Mouse (Mus musculus) left cerebral cortex, adult 9 months (tissue): ENCODE measurements around the gene Fcgr3.
"Not testable (repeated sequence)": the region's sequence is repeated elsewhere in the genome, so short reads cannot be mapped to it uniquely, and the experiment has no call there.

Experiments
- DNase-seq, 2 experiments: peaks; one replicate each; pipeline ENCODE4 v3.0.0; 2022; ENCODE audit warnings: low spot score in 2 of 2

The Fcgr3 gene

DNA sequence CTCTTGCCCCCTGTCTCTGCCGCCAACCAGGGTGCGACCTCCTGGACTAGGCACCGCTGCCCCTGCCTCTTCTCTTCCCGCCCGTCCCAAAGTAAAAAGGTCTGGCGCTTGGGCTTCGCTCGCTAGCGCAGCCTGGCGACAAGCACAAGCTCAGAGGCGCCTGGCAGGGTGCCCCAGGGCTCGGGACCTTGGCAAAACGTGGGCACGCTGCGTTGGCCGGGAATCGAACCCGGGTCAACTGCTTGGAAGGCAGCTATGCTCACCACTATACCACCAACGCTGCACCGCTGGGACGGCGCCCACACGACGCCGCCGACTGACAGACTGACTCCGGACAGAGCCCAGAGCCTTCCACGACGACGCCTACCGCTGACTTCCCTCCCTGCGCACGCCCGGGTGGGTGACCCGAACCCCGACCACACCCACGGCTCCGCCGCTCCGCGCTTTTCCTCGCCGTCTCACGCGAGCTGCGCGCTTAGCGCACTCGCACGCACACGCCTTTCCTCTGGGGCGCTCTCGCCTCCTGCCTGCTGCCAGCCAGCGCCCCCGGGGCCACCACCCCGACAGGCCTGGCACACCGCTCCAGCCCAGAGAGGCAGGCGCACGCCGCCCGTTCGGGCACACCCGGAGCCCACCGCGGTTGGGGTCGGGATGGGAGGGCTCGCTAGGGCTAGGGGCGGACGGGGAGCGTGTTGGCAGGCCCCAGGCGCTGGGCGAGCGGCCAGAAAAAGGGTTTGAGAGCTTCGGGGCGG lies at the start of gene Fcgr3:
Fcgr3 (minus strand) TSS at position 445 of the 752 bp plus-strand sequence.
- peak in 1 of 2 experiments; percentile 82 for DNase-seq

DNA sequence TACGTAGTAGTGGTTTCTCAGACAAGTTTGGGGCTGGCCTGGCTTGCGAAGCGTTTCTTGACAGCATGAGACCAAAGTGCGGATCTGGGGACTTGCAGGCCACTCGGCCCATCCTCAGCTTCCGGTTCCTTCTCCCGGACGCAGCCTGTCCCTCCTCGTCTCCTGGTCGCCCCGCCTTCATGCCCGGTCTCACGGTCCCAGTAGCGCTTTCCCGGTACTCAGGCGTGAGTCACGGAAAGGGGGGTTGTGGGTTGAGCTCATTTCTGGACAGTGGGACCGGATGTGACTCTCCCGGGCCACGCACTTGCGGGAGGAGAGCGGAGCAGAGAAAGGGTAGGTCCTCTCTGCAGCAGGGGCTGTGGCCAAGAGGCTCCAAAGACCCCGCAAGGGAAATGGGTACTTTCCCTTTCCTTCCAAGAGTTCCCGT lies 49.2 kb upstream of the Fcgr3 start, which contains the start of gene Cfap126:
Cfap126 (plus strand) TSS at position 46 of the 427 bp plus-strand sequence.
- peak in 1 of 2 experiments; percentile 60 for DNase-seq

DNA sequence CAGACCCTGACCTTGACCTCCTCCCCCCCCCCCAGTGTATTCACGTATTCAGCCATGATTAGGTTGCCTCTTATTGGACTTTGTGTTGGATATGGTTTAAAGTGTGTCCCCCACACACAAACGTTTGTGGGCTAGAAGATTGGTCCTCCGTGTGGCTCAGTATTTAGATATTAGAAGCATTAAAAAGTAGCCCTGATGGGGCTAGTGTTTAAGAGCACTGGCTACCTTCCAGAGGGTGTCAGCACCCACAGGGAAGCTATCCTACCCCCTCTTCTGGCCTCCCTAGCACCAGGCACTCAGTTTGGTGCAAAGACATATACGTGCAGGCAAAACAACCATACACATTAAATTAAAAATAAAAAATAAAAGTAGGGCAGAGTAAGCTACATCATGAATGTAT lies 48.3 kb upstream of the Fcgr3 start:
- no peak for DNase-seq

DNA sequence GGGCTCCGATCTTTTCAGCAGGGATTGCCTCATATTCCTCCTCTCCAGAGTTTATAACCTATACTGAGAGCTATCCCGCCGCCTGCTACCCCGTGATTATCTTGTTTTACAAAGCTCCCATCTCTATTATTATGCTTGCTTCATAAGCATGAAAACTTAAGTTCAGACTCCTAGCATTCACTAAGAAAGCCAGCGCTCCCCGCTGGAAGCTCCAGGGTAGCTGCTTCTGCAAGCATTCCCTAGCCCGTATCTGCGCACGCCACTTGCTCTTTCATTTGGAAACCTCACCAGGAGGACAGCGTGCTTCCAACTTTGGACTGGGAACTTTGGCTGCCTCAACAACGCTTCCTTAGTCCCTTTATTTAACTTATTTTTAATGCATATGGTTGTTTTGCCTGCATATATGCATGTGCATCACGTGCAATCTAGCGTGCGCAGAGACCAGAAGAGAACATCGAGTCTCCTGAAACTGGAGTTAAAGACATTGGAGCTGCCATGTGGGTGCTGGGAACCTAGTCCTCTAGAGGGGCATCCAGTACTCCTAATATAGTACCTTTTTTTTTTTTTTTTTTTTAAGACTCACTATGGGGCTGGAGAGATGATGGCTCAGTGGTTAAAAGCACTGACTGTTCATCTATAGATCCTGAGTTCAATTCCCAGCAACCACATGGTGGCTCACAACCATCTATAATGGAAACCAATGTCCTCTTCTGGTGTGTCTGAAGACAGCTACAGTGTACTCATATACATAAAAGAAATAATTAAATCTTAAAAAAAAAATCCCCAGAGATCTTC lies 47.2 kb upstream of the Fcgr3 start:
- peak in 1 of 2 experiments; percentile 50 for DNase-seq

DNA sequence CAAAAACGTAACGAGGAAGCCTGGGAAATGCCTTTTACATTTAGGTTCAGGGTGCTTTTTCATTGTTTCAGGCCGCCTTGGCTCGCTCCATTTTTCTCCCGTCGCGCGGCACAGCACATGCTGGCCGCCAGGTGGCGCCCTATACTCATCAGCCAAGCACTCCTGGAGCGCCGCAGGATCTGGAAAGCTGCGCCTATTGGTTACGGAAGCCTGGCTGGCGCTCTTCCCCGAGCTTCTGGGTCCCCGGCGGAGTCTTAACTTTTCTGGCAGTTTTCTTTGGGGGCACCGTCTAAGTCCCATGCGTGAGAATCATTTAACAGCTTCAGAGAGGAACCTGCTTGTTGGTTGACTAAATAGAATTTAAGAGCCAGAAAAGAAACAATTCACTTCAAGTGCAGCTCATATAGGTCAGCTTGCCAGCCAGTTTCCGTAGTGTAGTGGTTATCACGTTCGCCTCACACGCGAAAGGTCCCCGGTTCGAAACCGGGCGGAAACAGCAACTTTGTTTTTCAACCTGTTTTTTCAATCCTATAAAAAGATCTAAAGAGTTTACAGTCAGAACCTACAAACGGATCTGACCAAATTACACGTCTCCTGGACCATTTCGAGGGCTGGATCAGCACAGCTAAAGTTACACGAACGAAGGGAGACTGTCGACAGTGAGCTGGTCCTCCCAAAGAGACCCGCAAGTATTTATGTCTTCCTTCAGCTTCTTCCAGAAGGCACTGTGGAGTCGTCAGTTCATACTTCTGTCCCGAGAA lies 46.5 kb upstream of the Fcgr3 start:
- DNase-seq: peak; percentile 89 to 98

DNA sequence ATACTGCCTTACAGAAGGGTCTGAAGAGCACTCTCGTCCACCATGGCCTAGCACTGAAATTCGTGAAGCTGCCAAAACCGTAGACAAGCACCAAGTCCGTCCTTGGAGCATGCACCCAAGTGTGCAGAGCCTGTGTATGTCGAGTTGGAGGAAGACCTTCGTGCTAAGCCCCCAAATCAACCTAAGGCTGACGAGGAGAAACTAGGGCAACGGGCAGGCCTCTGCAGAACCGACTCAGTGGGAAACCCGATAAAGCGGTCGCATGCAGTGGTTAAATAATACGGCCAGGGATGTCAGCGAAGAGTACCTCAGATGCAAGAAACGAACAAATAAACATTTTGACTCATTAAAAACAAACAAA lies 45.9 kb upstream of the Fcgr3 start:
- DNase-seq: no peak

DNA sequence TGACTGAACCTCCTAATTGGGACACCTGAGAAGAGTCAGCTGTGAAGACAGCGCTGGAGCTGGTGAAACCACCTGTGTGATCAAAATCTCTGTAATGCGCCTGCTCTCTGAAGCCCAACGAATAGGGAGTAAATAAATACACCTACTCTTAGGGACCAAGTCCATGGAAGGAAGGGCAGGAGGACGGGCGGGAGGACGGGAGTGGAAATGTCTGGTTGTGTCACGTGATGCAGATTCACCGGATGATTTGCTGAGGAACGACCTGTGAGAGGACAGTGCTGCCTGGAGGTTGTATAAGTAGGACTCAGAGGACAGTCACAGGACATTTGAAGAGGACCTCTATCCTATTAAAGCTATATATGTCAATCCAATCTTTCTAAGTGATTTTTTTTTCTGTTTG lies 44.9 kb upstream of the Fcgr3 start:
- no peak for DNase-seq

DNA sequence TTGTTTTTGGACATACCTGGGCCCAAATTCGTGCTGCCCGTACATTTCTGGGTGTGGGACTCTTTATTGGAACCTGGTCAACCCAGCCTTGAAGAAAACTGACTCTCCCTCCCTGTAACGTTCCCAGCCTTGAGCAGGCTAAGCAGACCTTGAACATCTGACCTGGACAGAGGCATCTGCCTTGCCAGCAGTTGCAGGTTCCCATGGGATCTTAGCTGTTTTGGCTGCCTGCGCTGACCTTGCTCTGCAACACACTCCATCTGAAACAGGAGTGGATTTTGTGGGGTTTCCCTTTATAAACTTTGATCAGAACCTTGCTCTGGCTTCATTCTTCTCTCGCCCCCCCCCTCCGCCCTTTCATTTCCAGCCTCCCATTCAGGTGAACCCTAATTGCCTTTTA lies 40.5 kb upstream of the Fcgr3 start:
- no peak for DNase-seq

DNA sequence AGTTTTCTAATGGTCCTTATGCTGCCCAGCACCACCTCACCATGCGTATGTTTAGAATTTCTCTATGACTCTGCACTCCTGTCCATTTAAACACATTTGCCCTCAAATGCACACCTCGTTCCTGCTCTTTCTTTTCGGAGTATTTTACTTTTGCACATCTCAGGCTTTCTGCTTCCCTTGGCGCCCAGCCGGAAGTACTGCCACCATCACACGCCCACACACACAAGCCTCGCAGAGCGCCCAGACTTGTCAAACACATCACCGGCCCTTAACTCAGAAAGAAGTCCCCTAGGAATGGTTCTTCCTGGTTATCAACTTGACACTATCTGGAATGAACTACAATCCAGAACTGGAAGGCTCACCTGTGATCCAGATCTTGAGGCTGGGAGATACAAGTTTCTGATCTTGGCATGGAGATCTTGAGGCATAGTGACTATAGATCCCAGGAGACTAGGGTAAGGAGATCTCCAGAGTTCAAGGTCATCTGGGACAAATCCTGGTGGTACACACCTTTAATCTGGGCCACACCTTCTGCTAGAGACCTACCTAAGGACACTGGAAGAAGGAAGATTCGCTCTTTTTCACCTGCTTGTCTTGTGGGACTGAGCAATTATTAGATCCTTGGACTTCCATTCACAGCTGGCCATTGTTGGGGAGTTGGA lies 38.6 kb upstream of the Fcgr3 start:
- no peak for DNase-seq

DNA sequence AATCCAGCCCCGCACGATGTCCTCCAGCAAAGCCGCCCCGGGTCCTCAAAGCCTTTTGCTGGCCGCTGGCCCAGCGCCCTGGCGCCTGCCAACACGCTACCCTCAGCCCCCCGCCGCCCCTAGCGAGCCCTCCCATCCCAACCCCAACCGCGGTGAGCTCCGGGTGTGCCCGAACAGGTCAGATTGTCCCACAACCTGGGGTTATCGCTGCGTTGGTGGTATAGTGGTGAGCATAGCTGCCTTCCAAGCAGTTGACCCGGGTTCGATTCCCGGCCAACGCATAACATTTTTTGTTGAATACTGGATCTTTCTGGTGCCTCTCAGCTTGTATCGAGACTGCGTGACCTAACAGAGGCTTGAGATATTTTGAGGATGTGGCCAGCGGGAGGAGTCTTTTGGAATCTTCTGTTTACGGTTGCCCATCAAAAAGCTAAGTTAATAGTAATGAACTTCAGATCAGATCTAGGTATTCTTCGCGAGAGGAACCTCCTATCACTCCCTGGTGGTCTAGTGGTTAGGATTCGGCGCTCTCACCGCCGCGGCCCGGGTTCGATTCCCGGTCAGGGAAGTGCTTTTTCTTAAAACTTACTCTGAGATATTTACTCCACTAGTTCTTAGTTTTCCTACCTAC lies 37.9 kb upstream of the Fcgr3 start:
- peak in 1 of 2 experiments; percentile 94 for DNase-seq

DNA sequence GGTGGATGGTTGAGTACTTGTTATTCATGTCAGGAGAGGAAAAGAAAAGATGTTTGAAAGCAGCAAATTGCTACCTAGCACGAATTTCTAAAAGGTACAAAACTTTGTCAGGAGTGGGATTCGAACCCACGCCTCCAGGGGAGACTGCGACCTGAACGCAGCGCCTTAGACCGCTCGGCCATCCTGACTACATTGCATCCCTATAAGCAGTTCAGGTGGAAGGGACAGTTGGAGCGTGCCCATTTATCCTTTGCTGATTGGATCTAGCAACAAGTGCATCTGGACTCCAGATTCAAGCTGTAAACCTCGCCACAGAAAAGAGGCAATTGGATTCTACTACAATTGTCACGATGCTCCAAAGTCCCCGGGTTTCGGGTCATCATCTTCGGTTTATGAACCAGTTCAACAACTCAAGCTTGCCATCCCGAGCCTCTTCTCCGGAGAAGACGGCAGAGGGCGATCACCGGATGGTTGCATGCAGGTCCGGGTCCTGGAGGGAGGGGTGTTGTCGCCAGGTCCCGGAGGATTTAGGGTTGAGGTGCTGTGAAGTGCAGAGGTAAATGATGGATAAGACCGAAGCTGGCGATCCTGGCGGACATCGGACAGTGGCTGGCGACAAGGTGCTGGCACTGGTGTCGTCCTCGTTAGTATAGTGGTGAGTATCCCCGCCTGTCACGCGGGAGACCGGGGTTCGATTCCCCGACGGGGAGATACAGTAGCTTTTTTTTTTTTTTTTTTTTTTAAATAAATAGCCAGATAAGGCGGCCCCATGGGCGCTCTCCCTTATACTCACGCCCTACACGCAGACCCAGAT lies 37.2 kb upstream of the Fcgr3 start:
- peak in 1 of 2 experiments; percentile 95 for DNase-seq

DNA sequence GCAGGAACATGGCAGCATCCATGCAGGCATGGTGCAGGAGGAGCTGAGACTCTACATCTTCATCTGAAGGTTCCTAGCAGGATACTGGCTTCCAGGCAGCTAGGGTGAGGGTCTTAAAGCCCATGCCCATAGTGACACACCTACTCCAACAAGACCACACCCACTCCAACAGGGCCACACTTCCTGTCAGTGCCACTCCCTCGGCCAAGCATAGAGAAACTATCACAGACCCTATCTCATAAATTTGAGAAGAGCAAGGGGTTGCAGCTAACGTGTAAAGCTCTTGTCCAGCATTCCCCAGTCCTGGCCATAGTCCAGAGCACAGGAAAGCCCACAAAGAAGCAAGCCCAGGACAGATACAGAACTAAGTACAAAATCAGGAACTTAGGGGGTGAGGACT lies 36.3 kb upstream of the Fcgr3 start:
- DNase-seq: no peak

DNA sequence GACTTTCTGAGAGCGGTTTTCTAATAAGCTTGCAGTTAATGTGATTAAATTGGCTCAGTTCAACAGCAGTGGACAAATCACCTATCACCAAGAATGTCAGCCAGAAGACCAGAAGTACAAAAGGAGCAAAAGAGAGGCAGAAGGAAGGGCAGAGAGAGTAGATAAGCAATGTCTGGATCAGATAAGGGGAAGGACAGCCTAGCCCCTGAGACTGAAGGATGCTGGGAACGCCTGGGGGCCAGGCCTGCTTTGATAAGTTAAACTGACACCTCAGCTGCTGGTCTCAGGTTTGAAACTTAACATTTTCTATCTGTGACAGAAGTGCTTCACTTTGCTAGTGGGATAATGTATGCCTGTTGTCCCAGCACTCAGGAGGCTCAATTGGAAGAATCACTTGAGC lies 32.9 kb upstream of the Fcgr3 start:
- no peak for DNase-seq

DNA sequence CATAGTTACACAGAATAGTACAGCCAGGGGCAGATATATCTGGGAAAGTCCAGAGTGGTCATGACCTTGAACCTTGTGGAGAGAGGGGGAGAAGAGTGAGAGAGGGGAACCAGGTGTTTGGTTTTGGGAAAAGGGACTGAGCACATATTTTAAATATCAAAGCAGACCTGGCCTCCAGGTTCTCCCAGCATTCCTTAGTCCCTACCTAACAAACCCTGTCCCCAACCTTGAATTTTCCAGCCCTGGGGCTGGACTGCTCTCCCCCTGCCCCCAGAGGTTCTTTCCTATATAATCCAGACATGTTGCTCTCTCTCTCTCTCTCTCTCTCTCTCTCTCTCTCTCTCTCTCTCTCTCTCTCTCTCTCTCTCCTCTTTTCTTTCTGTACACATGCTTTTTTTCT lies 32.4 kb upstream of the Fcgr3 start:
- no peak for DNase-seq

DNA sequence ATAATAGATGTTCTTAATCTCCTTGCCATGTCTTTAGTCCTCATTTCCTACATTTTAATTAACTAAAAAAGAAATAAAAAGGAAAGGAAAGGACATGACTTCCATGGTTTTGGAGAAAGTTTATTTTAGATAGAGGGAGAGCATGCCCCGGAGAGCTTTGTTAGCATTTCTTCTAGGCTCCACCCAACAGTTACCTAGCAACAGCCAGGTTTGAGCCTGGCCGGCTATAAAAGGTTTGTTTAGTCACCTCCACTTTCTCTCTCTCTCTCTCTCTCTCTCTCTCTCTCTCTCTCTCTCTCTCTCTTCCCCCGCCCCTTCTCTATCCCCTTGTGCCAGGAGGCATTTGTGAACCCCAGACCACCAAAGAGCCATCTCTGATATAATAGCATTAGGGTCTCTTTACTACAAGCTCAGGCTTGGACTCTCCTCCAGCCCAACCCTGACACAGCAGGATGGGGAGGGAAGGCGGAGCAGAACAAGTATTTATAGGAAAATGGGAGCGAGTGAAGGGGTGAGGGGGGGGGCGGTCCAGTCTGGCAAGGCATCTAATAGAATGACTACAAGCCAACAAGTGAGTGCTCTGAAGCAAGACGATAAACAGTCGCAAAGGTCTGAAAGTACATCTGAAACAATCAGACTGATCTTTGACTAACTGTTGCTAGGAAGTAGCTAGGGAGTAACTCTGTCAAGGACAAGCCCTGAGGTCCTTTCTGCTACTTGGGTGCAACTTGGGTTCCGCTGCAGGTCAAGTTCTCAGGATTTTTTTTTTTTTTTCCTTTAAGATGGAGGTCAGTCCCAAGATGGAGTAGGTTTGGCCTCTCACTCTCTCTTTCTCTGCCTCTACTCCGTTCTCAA lies 31.6 kb upstream of the Fcgr3 start:
- DNase-seq: no peak

DNA sequence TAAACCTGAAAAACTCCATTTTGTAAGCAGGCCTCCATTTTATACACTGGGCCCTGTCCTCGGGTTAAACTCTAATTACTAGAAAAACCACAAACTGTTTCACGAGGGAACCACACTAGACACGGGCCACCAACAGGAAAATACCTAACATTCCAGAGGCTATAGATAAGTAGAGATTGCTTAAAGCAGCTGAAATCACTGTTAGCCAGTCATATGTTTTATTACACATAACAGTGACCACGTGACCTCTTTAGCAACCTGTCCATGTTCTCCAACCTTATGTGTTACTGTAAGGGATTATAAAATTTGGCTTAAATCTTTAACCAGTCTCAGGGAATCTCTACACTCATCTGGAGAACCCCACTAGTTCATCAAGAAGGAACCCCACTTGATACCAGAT lies 29.7 kb upstream of the Fcgr3 start:
- no peak for DNase-seq

DNA sequence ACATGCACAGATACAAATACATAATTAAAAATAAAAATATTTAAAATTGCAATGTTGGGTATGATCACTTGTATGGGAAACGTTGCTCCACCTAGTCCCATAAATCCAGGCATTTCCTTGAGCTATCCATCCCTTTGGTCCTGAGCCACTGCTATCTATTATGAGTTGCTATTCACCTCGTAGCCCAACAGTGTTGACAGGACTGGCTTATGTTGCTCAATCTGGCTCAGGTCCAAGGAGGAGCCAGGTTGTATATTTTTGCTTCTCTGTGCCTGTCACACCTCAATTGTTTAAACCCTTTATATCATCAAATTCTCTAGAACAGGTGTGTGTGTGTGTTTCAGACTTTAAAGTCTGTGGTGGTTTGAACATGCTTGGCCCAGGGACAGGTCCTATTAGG lies 26.0 kb upstream of the Fcgr3 start:
- DNase-seq: no peak

DNA sequence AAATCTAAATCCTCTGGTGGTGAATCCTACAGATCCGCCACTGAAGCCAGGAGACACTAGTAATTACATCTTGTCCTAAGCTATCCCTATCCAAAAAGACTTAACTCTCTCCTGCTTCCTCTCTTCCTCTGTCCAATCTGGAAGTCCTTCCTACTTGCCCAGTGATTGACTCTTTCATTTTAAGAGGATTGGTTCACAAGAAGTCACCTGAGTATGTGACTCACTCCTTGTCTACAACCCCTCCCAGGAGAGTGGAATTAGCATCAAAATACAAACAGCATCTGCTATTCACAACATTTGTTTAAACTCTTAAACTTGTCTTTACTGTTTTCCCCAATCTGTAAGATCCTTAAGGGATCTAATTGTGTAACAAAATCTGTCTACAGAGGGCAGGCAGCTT lies 25.2 kb upstream of the Fcgr3 start:
- no peak for DNase-seq

DNA sequence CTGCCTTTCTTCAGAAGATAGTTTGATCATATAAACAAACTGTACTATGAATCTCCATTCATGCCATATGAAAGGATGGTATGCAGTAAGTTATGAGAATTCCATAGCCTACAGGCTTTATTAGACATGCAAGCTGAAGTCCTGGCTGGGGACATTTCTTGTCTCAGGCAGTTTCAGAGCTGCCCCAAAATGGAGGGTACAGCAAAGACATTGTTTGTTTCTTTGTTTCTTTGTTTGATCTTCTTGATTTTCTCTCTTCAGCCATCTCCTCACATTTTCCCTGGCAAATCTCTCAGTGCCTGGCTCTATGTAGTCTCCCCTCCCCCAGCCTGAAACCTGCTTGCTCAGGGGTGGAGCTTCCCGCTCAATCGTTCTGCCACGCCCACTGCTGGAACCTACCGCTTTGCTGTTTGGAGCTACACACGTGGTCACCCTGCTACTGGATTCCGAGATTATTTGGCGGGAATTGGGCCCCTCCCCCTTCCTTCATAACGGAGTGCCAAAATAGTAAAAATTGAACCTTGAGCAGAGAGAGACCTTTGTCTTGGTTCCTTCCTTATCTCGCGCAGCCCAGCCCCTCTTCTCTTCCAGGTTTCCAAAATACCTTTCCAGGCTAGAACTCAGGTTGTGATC lies 23.6 kb upstream of the Fcgr3 start:
- DNase-seq: not testable (repeated sequence)
